Mouse (Mus musculus): Measurements from ENCODE around the gene Rbfox3.

GRCm38 (mm10) chr11:118909814-118910201 lies 1.6 kb downstream of the Rbfox3 start:
- TF ChIP-seq POLR2A (IDR thresholded peaks at IDR 0.05; ENCODE audit: extremely low read depth, insufficient read depth, low read length), result no peak
- TF ChIP-seq CTCF (IDR thresholded peaks at IDR 0.05; ENCODE audit: extremely low read depth, insufficient read depth, low read length), result no peak
